Mouse (Mus musculus): ENCODE results near the gene Rbp3. TPM values are rescaled to one million over a fixed set of nuclear protein-coding genes. Genes with fewer than 3 reads are reported as not detected.

The Rbp3 gene
- not detected for polyA plus RNA-seq (2021)

- no peak for TF ChIP-seq CTCF (IDR thresholded peaks at IDR 0.05)
- POLR2A ChIA-PET, result no interaction called here
- in situ Hi-C loops (cut with MboI; ENCODE audit: low pct_unique_long_range_greater_than_20kb), result no loop called here
- ATAC-seq, result no peak
- H3K27me3 ChIP-seq, result peaks cover 21% of the 10 kb centered on the region
- DNase-seq (ENCODE audit: low read depth, low spot score), result no peak
- CTCF ChIA-PET, result no interaction called here
These were observed at the start of gene Rbp3 for GRCm38 (mm10) chr14:33953761-33954160. Gene Rbp3 (plus strand): TSS chr14:33954003.

DNA sequence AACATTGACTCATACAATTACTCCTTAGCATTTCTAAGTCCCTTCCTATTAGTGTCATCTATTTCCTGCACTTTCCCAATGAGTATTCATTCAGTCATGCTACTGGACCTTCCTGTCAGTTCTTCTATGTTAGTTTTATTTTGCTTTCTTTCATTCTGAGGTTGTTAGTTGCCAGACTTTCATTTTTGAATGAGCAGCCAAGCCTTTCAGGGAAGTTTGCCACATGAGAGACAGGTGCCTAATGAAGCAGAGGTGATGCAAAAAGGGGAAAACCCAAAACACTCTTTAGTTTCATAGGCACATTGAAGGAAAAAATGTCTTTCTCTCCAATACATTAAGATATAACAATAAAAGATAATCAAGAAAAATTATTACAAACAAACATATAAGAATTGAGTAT, 49.0 kb upstream of the Rbp3 start:
- POLR2A ChIA-PET, result no interaction called here
- DNase-seq (ENCODE audit: low read depth, low spot score) (no peak), ATAC-seq (no peak)
- no peak for TF ChIP-seq CTCF (IDR thresholded peaks at IDR 0.05)
- H3K27me3 ChIP-seq, result peaks cover 3% of the 10 kb centered on the region
- CTCF ChIA-PET, result no interaction called here
- in situ Hi-C loops (cut with MboI; ENCODE audit: low pct_unique_long_range_greater_than_20kb), result no loop called here

- ChIA-PET CTCF (no interaction called here), POLR2A (no interaction called here)
- DNase-seq (ENCODE audit: low read depth, low spot score) (no peak), ATAC-seq (no peak)
- no peaks in the 10 kb centered on the region for H3K27me3 ChIP-seq
- in situ Hi-C loops (cut with MboI; ENCODE audit: low pct_unique_long_range_greater_than_20kb), result no loop called here
- peak; percentile 34 for TF ChIP-seq CTCF (IDR thresholded peaks at IDR 0.05)
These were observed 40.1 kb upstream of the Rbp3 start for GRCm38 (mm10) chr14:33913727-33914126.

DNA sequence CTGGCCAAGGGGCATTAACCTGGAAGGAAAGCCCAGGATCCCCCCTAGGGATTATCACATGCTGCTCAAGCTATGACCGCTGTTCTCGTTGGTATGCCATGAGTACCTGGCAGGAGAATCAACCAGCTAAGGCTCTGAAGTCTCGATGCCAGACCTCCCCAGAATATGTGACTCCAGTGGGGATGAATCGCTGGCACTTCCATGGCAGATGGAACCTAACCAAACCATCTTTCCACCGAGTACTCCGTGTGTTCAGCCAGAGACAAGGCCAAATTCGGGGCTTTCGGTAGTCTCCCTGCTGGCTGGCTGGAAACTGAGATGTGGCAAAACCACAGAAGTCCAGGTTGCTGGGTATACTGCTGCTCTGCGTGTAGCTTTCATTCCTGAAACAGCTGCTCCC, 39.6 kb upstream of the Rbp3 start:
- POLR2A ChIA-PET, result no interaction called here
- DNase-seq (ENCODE audit: low read depth, low spot score) (no peak), ATAC-seq (no peak)
- CTCF ChIA-PET, result no interaction called here
- no peaks in the 10 kb centered on the region for H3K27me3 ChIP-seq
- in situ Hi-C loops (cut with MboI; ENCODE audit: low pct_unique_long_range_greater_than_20kb), result no loop called here
- TF ChIP-seq CTCF (IDR thresholded peaks at IDR 0.05), result no peak

GRCm38 (mm10) chr14:33920727-33921559, 32.9 kb upstream of the Rbp3 start:
- POLR2A ChIA-PET, result no interaction called here
- no peak for ATAC-seq
- in situ Hi-C loops (cut with MboI; ENCODE audit: low pct_unique_long_range_greater_than_20kb), result no loop called here
- no peak for DNase-seq (ENCODE audit: low read depth, low spot score)
- CTCF ChIA-PET, result no interaction called here
- peaks cover 27% of the 10 kb centered on the region for H3K27me3 ChIP-seq
- TF ChIP-seq CTCF (IDR thresholded peaks at IDR 0.05), result no peak

DNA sequence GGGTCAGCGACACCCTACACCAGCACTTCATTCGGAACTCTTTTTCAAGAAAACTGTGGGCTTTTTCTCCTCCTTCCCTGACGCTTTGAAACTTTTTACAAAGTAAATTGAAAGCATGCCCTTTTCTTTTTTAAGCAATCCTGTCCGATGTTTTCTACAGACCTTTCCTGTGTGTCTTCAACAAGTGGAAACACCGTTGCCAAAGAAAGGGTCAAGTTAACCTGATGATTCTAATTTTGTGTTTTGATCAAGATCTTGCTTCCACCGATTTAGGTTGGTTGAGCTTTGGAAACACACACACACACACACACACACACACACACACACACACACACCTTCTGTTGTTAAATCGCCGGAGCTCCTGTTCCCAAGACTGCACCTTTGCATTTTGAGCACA, 31.0 kb upstream of the Rbp3 start:
- ATAC-seq (no peak), DNase-seq (ENCODE audit: low read depth, low spot score) (no peak)
- POLR2A ChIA-PET, result no interaction called here
- H3K27me3 ChIP-seq, result peaks cover 27% of the 10 kb centered on the region
- in situ Hi-C loops (cut with MboI; ENCODE audit: low pct_unique_long_range_greater_than_20kb), result no loop called here
- no peak for TF ChIP-seq CTCF (IDR thresholded peaks at IDR 0.05)
- CTCF ChIA-PET, result no interaction called here

GRCm38 (mm10) chr14:33923168-33924070, 30.4 kb upstream of the Rbp3 start, which contains the start of gene Gdf10:
Gene Gdf10 (plus strand): TSS chr14:33923587.
- in situ Hi-C loops (cut with MboI; ENCODE audit: low pct_unique_long_range_greater_than_20kb), result no loop called here
- no peak for TF ChIP-seq CTCF (IDR thresholded peaks at IDR 0.05)
- ATAC-seq (no peak), DNase-seq (ENCODE audit: low read depth, low spot score) (no peak)
- POLR2A ChIA-PET, result no interaction called here
- CTCF ChIA-PET, result no interaction called here
- H3K27me3 ChIP-seq, result peaks cover 27% of the 10 kb centered on the region

DNA sequence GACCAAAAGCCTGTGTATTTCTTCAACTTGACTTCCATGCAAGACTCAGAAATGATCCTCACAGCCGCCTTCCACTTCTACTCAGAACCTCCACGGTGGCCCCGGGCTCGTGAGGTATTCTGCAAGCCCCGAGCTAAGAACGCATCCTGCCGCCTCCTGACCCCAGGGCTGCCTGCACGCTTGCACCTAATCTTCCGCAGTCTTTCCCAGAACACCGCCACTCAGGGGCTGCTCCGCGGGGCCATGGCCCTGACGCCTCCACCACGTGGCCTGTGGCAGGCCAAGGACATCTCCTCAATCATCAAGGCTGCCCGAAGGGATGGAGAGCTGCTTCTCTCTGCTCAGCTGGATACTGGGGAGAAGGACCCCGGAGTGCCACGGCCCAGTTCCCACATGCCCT, 21.9 kb upstream of the Rbp3 start:
- ATAC-seq, result no peak
- TF ChIP-seq CTCF (IDR thresholded peaks at IDR 0.05), result no peak
- CTCF ChIA-PET, result no interaction called here
- in situ Hi-C loops (cut with MboI; ENCODE audit: low pct_unique_long_range_greater_than_20kb), result loop anchor here (5.0 kb wide), 1 partner anchor 240 kb away; no protein-coding TSS in a partner anchor
- no peak for DNase-seq (ENCODE audit: low read depth, low spot score)
- peaks cover 8% of the 10 kb centered on the region for H3K27me3 ChIP-seq
- POLR2A ChIA-PET, result no interaction called here

DNA sequence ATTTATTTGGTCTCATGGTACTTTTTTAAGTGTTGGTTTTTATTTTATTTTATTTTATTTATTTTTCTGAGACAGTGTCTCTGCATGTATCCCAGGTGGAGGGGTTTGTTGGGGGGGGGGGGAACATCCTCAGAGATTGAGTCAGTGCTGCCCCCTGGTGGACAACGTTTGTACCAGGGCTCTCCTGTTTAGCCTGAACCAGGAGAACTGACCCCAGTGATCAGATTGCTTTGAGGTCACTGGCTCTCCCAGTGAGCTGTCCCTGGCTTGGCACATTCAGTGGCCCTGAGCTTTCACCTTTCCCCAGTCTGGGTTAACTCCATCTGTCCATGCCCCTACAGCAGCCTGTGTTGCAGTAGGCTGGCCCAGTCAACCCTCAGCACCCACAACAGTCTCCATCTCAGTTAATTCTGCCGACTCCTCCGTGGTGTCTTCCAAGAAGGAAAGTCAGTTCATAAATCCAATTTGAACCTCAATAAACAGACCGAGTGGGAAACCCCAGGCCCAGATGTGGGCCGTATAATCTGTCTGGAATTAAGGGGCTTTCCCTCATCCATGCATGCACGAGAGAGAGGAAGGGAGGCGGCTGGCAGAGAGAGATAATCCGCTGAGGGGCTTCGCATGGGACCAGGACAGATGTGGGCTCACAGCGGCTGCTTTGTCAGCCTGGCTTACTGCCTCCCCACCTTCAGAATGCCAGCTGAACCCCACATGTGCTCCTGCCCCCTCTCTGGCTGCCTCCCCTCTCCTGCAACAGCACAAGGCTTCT, 20.7 kb upstream of the Rbp3 start:
- H3K27me3 ChIP-seq, result peaks cover 8% of the 10 kb centered on the region
- CTCF ChIA-PET, result no interaction called here
- no peak for TF ChIP-seq CTCF (IDR thresholded peaks at IDR 0.05)
- POLR2A ChIA-PET, result no interaction called here
- ATAC-seq, result no peak
- in situ Hi-C loops (cut with MboI; ENCODE audit: low pct_unique_long_range_greater_than_20kb), result loop anchor here (5.0 kb wide), 1 partner anchor 241 kb away; no protein-coding TSS in a partner anchor
- no peak for DNase-seq (ENCODE audit: low read depth, low spot score)

- CTCF ChIA-PET, result no interaction called here
- peaks cover 8% of the 10 kb centered on the region for H3K27me3 ChIP-seq
- POLR2A ChIA-PET, result interaction anchor here (0.5 kb wide), 1 partner anchor 81 kb away, joined by 4 read pairs; no protein-coding TSS in a partner anchor
These were observed 20.0 kb upstream of the Rbp3 start for GRCm38 (mm10) chr14:33933778-33934317.

More at GRCm38 (mm10) chr14:33933778-33934317, 20.0 kb upstream of the Rbp3 start:
- in situ Hi-C loops (cut with MboI; ENCODE audit: low pct_unique_long_range_greater_than_20kb), result loop anchor here (5.0 kb wide), 1 partner anchor 242 kb away; no protein-coding TSS in a partner anchor
- ATAC-seq, result no peak
- no peak for DNase-seq (ENCODE audit: low read depth, low spot score)
- TF ChIP-seq CTCF (IDR thresholded peaks at IDR 0.05), result peak; percentile 59

Measured in Patski (cell line).